Mouse (Mus musculus): Measurements from ENCODE around the gene Dag1.
"Not testable (repeated sequence)": the region's sequence is repeated elsewhere in the genome, so short reads cannot be mapped to it uniquely, and the experiment has no call there.

Dag1 gene

DNA sequence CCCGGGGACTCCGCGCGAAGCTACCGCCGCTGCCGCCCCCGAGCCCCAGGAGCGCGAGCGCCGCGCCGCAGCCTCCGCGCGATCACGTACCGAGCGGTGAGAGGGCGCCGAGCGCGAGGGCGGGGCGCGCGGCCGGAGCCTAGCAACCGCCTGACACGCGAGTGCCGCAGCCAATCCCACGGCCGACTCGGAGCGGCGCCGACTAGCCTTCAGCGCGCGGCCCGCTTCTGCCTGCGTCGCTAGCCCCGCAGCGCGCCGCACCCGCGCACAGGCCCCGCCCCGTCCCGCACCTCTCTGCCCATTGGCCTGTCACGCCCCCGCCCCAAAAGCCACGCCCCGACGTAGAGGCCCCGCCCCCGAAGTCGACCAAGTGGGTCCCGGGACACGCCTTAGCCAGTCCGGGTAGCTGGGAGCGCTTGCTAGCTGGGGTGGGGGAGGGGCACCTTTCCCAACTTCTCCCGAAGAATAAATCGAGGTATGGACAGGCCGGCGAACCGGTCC is at the start of gene Dag1:
Gene Dag1 (minus strand): TSS at position 269 of the 501 bp plus-strand sequence.
- peak; percentile 95 for DNase-seq (ENCODE audit: low spot score)

DNA sequence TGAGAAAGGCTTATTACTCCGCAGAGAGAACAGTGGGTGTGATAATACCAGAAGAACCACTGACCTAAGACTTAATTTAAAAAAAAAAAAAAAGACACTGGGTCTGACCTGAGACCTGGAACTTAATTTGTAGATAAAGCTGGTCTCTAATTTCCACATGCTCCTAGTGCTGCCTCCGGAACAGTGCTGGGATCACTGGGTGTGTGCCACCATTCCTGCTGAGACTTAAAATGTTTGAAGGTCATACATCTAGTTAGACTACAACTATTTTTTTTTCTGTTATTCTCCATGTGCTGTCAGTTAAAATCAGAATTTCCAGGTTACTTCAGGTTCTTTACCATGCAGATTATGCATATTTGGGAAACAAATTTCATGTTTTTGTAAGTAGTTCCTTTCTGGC is 44.4 kb upstream of the Dag1 start:
- DNase-seq (ENCODE audit: low spot score) = no peak

DNA sequence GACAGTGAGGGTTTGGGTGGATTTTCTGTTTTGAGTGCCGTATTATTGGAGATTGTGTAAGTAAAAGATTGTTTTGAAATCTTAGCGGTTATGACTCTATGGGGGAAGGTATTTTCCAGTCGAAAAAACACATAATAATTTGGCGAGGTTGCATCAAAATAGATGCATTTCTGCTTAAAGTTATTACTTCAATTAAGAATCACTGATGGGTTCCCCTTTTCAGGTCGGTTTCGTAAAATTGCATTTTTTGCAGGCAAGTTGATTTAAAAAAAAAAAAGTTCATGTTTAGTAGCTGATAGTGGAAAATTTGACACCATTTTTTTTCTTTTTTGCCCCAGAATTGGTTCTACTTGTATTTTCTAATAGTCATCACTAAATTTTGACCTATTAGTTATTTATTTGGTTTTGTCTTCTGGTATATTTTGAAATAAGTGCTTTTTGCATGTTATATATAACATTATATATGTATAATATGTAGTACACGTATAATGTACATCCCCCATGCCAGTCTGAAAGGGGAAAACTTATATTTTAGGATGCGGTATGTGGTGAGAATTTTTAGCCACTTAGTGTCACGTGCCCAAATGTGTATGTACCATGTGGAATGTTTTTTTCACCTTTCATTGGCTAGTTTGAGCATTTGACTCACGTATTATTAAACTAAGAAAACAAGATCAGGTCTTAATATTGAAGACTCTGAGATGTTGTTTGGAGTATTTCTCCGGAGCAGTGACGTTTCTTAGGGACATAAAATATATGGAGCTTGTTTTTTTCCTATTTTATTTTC is 43.5 kb upstream of the Dag1 start:
- DNase-seq (ENCODE audit: low spot score) = no peak

DNA sequence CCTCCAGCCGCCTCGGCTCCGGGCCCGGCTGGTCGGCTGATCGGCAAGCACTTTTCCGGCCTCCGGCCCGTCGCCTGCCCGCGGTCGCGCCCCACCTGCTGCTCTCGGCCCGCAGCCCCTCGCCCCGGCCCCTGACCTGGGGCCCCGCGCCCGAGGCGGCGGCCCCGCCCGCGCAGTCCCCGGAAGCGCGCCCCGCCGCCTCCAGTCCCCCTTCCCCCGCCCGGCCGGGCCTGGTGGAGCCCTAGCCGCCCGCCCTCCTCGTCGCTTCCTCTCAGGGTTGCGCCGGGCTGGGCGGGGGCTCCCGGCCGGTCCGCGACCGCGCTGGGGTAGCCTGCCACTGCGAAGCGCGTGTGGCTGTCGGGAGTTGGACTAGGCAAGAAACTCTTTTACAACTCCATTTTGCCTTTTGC is 42.8 kb upstream of the Dag1 start:
- DNase-seq (ENCODE audit: low spot score) = peak; percentile 76

DNA sequence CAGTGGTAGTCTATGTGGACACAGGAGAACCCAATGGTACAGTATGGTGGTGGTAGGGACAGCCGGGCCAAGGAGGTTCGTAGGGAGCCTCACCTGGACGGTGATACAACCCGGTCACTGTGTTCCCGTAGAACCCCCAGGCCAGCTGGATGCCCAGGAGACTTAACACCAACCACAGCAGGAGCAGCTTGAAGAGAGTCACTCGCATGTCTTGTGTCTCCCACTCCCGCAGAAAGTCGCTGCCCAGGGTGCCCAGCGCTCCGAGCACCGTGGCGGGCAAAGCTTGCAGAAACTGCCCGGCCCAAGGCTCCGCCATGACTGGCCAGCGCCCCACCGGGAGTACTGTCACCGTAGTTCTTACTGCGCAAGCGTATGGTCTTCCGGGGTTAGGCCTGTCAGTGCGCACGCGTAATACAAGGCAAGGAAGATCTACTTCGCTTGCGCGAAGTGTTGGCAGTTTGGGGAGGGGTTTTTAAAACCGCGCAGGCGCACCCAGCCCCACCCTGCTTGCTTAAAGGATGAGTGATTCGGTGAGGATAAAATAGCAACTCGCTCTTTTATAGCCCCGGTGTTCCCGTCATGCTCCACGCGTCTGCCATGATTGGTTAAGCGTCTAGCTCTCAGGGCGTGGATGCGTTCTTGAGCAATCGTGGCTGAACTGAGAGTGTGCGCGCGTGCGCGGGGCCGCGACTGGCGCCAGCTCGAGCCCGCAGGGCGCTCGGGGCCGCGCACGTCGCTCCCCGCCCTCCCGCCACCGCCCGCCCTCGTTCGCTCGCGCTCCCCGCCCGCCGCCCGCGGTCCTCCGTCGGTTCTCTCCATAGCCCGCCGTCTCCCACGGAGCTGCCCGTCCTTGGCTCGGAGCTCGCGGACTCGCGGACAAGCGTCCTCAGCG is 42.1 kb upstream of the Dag1 start, which contains the start of the genes Rhoa and Tcta:
Gene Rhoa (plus strand): TSS at position 501 of the 892 bp plus-strand sequence.
Gene Tcta (minus strand): TSS at position 532 of the 892 bp plus-strand sequence.
- DNase-seq (ENCODE audit: low spot score) = peak; percentile 97

DNA sequence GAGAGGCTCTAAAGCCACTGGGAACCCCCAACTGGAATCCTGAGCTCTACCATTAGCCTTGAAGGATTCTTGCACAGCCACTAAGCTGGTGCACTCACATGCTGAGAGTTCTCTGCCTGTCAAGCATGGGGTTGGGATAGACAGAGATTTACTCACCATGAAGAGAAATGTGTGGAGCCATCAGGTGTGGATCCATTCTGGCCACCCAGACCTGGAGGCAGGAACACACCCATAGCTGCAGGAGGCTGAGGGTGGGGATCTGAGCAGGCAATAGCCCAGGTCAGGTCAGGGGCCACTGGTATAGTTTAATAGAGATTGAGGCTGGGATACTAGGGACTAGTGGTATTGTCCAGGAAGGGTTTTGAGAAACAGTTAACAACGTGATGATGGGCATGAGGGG is 41.4 kb upstream of the Dag1 start:
- DNase-seq (ENCODE audit: low spot score) = peak; percentile 21

DNA sequence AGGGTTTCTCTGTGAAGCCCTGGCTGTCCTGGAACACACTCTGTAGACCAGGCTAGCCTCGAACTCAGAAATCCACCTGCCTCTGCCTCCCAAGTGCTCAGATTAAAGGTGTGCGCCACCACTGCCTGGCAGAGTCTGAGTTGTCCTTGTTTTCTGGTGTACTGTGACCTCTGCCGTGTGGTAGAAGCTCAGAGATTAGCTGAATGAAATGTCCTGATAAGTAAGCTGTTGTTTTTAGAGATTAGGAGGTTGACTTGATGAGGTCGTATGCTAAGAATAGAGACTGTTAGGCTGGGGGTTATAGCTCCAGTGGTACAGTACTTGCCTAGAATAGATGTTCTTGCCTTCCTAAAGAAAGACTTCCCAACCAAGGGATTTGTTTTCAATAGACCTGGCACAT is 41.0 kb upstream of the Dag1 start:
- no peak for DNase-seq (ENCODE audit: low spot score)

DNA sequence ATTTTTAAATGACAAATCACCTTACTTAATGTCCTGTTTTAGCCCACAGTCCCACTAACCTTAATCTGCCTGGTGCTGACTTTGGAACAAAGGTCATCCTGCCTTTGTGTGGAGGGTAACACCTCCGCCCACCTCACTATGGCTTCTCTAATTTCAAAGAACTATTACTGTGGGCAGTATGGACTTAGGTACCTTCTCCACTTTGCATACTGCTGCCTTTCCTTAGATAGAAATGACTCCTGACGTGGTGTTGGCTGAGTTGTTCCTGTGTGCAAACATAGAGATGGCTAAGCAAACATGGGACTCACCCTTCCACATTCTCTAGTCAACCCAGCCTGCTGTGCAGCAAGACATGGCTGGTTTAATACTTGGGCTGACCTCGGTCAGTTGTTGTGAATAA is 38.1 kb upstream of the Dag1 start:
- DNase-seq (ENCODE audit: low spot score) = no peak

DNA sequence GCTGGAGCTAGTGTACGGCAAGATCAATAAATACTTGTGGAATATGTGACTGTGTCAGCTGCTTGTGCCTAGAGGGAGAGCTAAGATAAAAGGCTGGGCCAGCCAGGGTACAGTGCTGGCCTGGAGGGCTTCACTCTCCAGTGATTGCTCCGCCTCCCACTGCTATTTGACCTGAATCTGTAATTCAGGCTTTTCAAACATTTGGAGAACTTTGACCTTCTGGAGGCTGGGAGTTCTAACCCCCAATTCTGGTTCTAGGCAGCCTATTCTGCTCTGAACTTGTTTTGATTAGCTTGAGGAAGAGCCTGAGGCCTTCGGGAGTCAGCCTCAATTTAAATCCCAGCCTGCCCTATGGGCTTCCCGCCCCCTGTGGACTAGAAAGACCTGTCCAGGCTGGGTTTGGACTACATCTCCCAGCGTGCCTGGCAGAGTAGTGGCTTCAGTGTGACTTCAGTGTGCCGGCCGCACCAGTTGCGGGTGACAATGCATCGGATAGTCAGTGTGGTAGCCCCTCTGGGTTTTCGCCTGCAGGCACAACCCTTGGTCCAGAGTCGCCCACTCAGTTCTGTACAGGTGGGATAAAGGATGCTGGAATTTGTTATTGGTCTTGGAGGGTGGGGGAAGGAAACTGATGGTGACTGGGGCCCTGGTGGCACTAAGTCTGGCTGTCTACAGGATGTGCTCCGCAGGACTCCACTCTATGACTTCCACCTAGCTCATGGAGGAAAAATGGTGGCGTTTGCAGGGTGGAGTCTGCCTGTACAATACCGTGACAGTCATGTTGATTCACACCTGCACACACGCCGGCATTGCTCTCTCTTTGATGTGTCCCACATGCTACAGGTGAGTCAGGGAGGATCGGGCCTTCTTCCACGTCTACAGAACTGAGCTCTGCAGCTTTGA is 32.9 kb upstream of the Dag1 start, which contains the start of gene Amt:
Gene Amt (plus strand): TSS at position 401 of the 903 bp plus-strand sequence.
- DNase-seq (ENCODE audit: low spot score) = no peak

DNA sequence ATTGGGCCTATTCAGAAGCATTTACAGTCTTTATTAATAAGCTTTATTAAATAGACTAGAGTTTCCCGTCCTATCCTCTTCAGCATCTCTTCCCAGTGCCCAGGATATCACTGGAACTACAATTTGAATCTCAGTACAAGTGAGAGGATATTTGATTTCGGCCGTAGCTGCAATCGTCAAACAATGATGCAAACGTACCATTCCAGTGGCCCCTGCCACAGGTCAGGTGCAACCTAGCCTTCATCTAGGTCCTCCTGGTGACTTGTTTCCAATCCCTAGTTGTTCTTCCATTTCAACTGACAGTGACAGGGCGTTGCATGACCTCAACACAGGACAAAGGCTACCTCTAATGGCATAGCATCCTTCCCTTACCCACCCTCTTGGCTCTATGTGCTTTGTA is 27.0 kb upstream of the Dag1 start:
- DNase-seq (ENCODE audit: low spot score) = no peak

DNA sequence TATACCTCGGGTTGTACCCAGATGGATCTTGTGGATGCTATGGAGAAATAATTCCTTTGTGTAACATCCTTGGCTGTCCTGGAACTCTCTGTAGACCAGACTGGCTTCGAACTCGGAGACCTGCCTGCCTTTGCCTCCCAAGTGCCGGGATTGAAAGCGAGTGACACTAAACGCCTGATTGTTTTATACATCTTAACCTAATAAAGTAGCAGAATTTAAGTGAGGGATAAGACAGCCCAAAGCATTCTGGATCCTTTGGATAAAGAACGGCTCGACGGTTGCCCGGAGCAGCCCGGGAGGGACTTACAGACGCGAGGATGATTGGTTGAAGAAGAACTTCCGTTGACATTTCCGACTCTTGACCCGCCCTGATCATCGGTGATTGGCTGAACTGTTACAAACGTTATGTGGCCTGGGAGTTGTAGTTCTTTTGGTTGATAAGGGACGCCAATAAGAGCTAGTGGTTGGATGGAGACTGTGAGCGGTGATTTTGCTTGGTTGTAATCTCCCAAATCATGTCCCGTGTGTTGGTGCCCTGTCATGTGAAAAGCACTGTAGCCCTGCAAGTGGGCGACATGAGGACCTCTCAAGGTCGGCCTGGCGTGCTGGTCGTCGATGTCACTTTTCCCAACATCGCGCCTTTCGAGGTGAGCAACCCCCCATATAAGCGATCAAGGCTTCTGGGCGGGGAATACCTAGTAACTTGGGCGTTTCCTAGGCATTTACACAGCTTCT is 26.4 kb upstream of the Dag1 start, which contains the start of gene Nicn1:
Gene Nicn1 (plus strand): TSS at position 414 of the 735 bp plus-strand sequence.
- peak; percentile 77 for DNase-seq (ENCODE audit: low spot score)

DNA sequence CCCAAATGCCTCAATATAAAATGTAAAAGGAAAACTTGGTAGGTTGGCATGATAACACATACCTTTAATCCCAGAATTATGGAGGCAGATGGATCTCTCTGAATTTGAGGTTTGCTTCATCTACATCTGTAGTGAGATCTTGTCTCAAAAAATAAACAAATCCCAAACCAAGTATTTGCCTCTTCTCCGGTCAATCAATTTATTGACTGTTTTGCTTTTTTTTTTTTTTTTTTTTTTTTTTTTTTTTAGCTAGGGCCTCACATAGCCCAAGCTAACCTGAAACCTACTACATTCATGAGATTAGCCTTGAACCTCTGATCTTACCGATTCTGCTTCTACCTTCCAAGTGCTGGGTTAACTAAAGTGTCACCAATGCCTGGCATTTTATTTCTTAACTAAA is 25.6 kb upstream of the Dag1 start:
- DNase-seq (ENCODE audit: low spot score) = no peak

DNA sequence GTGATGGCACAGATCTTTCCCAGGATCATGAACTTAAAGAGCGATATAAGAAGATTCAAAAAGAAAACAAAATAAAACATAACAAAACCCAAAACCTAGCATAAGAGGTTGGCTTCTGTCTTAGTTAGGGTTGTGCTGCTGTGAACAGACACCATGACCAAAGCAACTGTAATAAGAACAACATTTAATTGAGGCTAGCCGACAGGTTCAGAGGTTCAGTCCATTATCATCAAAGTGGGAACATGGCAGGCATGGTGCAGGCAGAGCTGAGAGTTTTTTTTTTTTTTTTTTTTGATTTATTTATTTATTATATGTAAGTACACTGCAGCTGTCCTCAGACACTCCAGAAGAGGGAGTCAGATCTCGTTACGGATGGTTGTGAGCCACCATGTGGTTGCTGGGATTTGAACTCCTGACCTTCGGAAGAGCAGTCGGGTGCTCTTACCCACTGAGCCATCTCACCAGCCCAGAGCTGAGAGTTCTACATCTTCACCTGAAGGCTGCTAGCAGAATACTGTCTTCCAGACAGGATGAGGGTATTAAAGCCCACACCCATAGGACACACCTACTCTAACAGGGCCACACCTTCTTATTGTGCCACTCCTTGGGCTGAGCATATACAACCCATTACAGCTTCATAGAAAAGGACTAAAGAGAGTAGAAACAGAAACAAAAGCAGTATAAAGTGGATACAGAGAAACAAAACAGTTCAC is 23.9 kb upstream of the Dag1 start:
- DNase-seq (ENCODE audit: low spot score) = not testable (repeated sequence)

DNA sequence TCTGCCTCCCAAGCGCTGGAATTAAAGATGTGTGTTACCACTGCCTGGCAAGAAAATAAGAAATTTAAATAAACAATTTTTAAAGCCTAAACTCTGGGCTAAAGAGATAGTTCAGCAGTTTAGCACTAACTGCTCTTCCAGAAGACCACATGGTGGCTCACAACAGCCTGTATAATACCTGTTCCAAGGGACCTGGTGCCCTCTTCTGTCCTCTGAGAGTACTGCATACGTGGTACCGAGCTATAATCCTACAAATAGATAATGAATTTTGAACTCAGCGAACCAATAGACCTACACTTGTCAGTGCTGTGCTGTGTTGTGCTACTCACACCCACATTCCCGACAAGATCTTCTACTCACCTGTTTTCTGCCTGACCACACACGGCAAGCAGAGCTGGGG is 20.7 kb upstream of the Dag1 start:
- DNase-seq (ENCODE audit: low spot score) = peak; percentile 71

DNA sequence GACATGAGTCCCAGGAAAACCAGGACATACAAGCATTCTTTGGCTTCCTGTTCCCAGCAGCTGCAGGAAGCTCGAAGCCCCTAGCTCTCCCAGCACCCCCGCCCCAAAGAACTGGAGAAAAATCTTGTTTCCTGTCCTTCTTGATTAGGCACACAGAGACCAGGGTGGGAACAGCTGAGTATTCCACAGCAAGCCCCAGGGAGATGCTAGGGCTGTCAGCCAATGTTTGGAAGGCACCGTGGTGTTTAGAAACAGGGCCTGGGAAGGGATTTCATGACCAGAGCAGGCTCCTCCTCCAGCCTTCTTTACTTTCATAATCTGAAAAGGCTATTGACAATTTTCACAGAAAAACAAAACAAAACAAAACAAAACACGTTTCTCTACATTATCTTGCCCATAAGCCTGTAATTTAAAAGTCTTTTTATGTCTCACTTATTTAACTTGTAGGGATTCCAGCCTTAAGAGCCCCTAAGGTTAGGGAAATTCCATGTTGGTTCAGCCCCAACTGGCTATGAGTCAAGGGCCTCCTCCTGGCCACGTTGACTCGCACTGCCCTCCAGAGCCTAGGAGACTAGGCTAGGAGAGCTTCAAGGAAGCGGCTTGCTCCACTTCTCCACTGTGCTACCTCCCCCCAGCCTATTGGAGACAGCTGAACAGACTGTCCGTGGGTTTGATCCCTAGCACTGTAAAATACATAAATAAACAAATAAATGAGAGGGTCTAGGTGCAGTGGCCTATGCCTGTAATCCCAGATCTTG is 16.5 kb upstream of the Dag1 start:
- DNase-seq (ENCODE audit: low spot score) = no peak

DNA sequence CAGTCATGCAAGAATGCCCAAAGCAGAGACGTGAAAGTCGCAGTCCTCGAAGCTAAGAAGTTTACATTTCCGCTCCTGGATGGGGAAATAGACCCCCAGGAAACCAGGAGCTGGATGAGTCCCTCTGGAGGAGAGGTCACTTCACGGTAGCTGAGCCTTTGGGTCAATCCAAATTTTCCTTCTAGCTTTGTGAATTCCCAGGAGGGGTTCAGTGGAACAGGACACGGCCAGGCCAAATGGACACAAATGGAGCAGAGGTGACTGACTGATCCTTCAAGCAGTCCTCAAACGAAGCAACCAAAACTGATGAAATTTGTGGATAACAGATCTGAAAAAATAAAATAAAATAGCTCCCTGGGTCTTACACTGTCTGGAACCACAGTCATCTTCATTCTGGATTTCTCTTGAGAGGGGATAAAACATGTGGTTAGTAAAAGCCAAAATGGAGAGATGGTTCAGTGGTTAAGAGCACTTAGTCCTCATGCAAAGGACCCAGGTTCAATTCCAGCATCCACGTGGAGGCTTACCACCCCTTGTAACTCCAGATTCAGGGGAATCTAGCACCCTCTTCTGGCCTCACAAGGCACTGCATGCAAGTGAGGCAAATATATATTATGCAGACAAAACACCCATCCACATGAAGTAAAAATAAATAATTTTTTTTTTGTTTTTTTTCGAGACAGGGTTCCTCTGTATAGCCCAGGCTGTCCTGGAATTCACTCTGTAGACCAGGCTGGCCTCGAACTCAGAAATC is 15.1 kb upstream of the Dag1 start:
- DNase-seq (ENCODE audit: low spot score) = peak; percentile 24

DNA sequence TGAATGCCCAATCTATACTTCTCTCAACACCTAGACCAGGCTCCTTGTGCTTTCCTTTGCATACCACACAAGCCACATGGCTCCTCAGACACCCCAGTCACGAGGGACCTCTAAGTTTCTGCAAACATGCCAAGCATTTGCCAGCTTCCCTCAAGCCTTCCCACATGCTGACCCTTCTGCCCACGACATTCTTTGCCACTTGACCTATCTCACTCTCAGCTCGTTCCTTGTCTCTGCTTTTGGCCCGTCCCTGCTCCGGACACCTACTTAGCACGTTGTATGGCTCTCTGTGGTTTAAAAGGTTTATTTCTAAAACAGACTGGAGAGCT is 11.5 kb upstream of the Dag1 start:
- DNase-seq (ENCODE audit: low spot score) = no peak

DNA sequence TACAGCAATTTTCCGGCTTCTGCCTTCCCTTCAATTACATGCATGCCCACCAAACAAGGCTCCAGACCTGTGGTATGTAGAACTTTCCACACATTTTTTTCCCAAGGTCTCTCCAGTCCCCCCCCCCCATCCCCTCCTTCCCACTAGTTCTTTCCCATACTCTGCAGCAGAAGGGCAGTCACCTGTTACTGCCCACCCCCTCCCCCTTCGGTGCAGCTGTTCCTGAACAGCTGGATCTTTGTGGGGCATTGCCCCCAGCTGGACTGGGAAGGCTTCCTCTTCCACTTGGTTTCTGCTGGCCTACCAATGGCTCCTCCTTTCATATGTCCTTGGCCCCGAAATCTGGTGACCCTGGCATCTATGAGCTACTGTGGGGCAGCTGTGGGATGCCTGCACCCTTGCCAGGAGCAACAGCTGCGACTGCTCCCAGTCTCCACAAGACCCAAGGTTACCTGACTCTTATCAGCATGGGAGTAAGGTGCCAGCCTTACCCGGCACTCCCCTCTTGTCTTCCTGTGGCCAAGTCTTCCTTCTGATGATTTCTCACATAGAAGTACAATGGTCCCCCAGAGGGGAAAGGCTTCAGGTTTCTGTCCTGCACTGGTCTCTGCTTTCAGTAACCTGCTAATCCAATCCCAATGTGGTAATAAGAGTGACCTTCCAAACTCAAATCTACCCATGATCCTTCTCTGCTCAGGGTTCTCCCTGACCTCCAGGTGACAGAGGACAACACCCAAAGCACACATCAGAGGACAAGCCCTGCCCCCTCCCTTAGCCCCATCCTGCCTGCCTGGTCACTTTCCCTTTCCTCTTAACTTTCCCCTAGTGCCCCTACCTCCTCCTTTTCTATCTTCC is 10.9 kb upstream of the Dag1 start:
- DNase-seq (ENCODE audit: low spot score) = no peak
